Comparison of ENCODE assay signal across 8 mouse cellular contexts in genomic region chr3:121171243-121171871, GRCm38 (mm10). TPM values are rescaled to one million over a fixed set of nuclear protein-coding genes. Genes with fewer than 3 reads are reported as not detected.
DNase-seq lines count a peak whose midpoint lies in the region; ATAC-seq lines count a peak whose summit lies in the region.

TSS of gene Rwdd3 (minus strand) at chr3:121171695.

- H3K36me3 ChIP-seq in embryonic facial prominence, embryonic 14.5 days (ENCODE audit: control insufficient read depth, insufficient read depth, low read length), result peaks cover 3% of the 10 kb centered on the region; the same call in 1 of the 2 replicates
- no peaks in the 10 kb centered on the region for H3K36me3 ChIP-seq in kidney, embryonic 14.5 days (ENCODE audit: control insufficient read depth, insufficient read depth, low read length)
- H3K36me3 ChIP-seq in limb, embryonic 15.5 days, result no peaks in the 10 kb centered on the region

- no peaks in the 10 kb centered on the region for H3K27me3 ChIP-seq in embryonic facial prominence, embryonic 14.5 days (replicated peaks; ENCODE audit: control insufficient read depth, insufficient read depth, low read length)
- H3K27me3 ChIP-seq in kidney, embryonic 14.5 days (ENCODE audit: control insufficient read depth, insufficient read depth, low read length), result no peaks in the 10 kb centered on the region
- H3K27me3 ChIP-seq in limb, embryonic 15.5 days, result no peaks in the 10 kb centered on the region

- 1% methylated on average over 35 of the region's 40 CpGs for WGBS in embryonic facial prominence, embryonic 14.5 days
- under 1% methylated on average over 40 of the region's 40 CpGs for WGBS in kidney, embryonic 14.5 days
- WGBS in limb, embryonic 15.5 days, result 0% methylated on average over 40 of the region's 40 CpGs

- H3K9ac ChIP-seq in embryonic facial prominence, embryonic 14.5 days (ENCODE audit: low read depth, low read length), result peak within 1 kb of the TSS; percentile 70
- peak within 1 kb of the TSS; percentile 71 for H3K9ac ChIP-seq in kidney, embryonic 14.5 days (ENCODE audit: low read depth, low read length)
- H3K9ac ChIP-seq in limb, embryonic 15.5 days, result peak within 1 kb of the TSS; percentile 56

- H3K4me1 ChIP-seq in embryonic facial prominence, embryonic 14.5 days (ENCODE audit: control insufficient read depth, insufficient read depth, low read length), result no peaks in the 10 kb centered on the region
- no peaks in the 10 kb centered on the region for H3K4me1 ChIP-seq in kidney, embryonic 14.5 days (ENCODE audit: control insufficient read depth, insufficient read depth, low read length)
- peaks cover 3% of the 10 kb centered on the region; the same call in 1 of the 2 replicates for H3K4me1 ChIP-seq in limb, embryonic 15.5 days

- peak; percentile 92 for DNase-seq in 3T3-L1 (ENCODE audit: low read depth, low spot score)
- DNase-seq in adrenal gland, postnatal 4 days (ENCODE audit: low spot score in 2 of 2), result peak; percentile 80 to 86
- peak; percentile 93 for DNase-seq in embryonic facial prominence, embryonic 14.5 days (ENCODE audit: low spot score)
- peak; percentile 89 to 90 for DNase-seq in heart, adult 9 months (ENCODE audit: low spot score in 2 of 2)
- DNase-seq in monocyte, adult 2 months (ENCODE audit: low read depth in 1 of 2, low spot score in 2 of 2), result peak; percentile 68 to 82
- DNase-seq in spleen, postnatal 36 days (ENCODE audit: low spot score in 2 of 2), result peak; percentile 89 to 90

- H3K9me3 ChIP-seq in embryonic facial prominence, embryonic 14.5 days (ENCODE audit: control insufficient read depth, low read length), result 0 out of 2 replicates have a peak, but pooled peaks cover 3% of the 10 kb centered on the region
- no peaks in the 10 kb centered on the region for H3K9me3 ChIP-seq in kidney, embryonic 14.5 days (ENCODE audit: control insufficient read depth, low read length)
- H3K9me3 ChIP-seq in limb, embryonic 15.5 days, result no peaks in the 10 kb centered on the region

- H3K4me3 ChIP-seq in embryonic facial prominence, embryonic 14.5 days (ENCODE audit: low read depth, low read length), result peak within 1 kb of the TSS; percentile 62
- peak within 1 kb of the TSS; percentile 71 for H3K4me3 ChIP-seq in kidney, embryonic 14.5 days (ENCODE audit: low read length)
- H3K4me3 ChIP-seq in limb, embryonic 15.5 days, result peak within 1 kb of the TSS; percentile 70

- peak within 1 kb of the TSS; percentile 68; the same call in 1 of the 2 replicates for H3K27ac ChIP-seq in embryonic facial prominence, embryonic 14.5 days (replicated peaks; ENCODE audit: low read depth, low read length)
- peak within 1 kb of the TSS; percentile 65; the same call in 1 of the 2 replicates for H3K27ac ChIP-seq in kidney, embryonic 14.5 days (ENCODE audit: low read depth, low read length)
- H3K27ac ChIP-seq in limb, embryonic 15.5 days, result peak within 1 kb of the TSS; percentile 86

- peak; percentile 96 for ATAC-seq in embryonic facial prominence, embryonic 14.5 days (ENCODE audit: low read depth)
- peak; percentile 94 for ATAC-seq in kidney, embryonic 14.5 days (ENCODE audit: low FRiP score, low TSS enrichment)
- peak; percentile 90 for ATAC-seq in limb, embryonic 15.5 days (ENCODE audit: insufficient number of reproducible peaks, low FRiP score, low TSS enrichment, low read depth)

- H3K4me2 ChIP-seq in embryonic facial prominence, embryonic 14.5 days (ENCODE audit: low read depth, low read length), result peak within 1 kb of the TSS; percentile 68
- peak within 1 kb of the TSS; percentile 71 for H3K4me2 ChIP-seq in kidney, embryonic 14.5 days (replicated peaks; ENCODE audit: low read depth, low read length)
- H3K4me2 ChIP-seq in limb, embryonic 15.5 days, result peak within 1 kb of the TSS; percentile 80

RNA-seq across cellular contexts. Expression of gene Rwdd3, which starts in this region (rescaled TPM):
- 10 to 100 TPM; 21.3 to 26.4 TPM for total RNA-seq in adrenal gland, postnatal 4 days (2021)
- 7.2 and 9.3 TPM in 2 replicates for polyA plus RNA-seq in embryonic facial prominence, embryonic 14.5 days (2014; fragmentation: Nextera tagmentation; extraction: Ambion mirVana)
- 6.5 and 7.0 TPM in 2 replicates for polyA plus RNA-seq in kidney, embryonic 14.5 days (2014; fragmentation: Nextera tagmentation; extraction: Ambion mirVana)
- 5.3 and 5.9 TPM in 2 replicates for polyA plus RNA-seq in limb, embryonic 15.5 days (2015; fragmentation: Nextera tagmentation; extraction: Ambion mirVana)

Comparison
In these comparisons a context has a peak if more than half of its experiments do, and no peak if none do; other contexts are left out.
1. Peak in every context shown above with its lines: DNase-seq, ATAC-seq, H3K4me3 ChIP-seq and H3K27ac ChIP-seq.